Mouse (Mus musculus) c-Kit-positive CD71-positive TER-119-negative erythroid progenitor cells, embryonic 14.5 days (primary cell): ENCODE results near the gene Pkd1l3.

ENCODE experiments used
- DNase-seq: peaks from one replicate; pipeline ENCODE4 v3.0.0-alpha.2; 2013; ENCODE audit warnings: low read depth

Pkd1l3 gene

GRCm38 (mm10) chr8:109704565-109705319 is 90.4 kb downstream of the Pkd1l3 start:
- DNase-seq: peak; percentile 25

GRCm38 (mm10) chr8:109705320-109706075 is 91.2 kb downstream of the Pkd1l3 start, which contains the start of gene Zfp821:
Gene Zfp821, plus strand, starts transcription at chr8:109705546.
- DNase-seq: peak; percentile 95

GRCm38 (mm10) chr8:109706076-109706873 is 92.0 kb downstream of the Pkd1l3 start:
- peak; percentile 25 for DNase-seq

GRCm38 (mm10) chr8:109706874-109707237 is 92.5 kb downstream of the Pkd1l3 start:
- DNase-seq: peak; percentile 65

GRCm38 (mm10) chr8:109707921-109708320 is 93.6 kb downstream of the Pkd1l3 start:
- DNase-seq: no peak

GRCm38 (mm10) chr8:109712521-109712920 is 98.2 kb downstream of the Pkd1l3 start:
- no peak for DNase-seq

GRCm38 (mm10) chr8:109714961-109715360 is 100.6 kb downstream of the Pkd1l3 start:
- DNase-seq: no peak
